Comparison of ENCODE assay signal across 23 mouse cellular contexts in genomic region chr13:97604451-97604850, GRCm38 (mm10).
DNase-seq lines count a peak whose midpoint lies in the region; TF ChIP-seq lines count a peak whose summit lies in the region.
"Had no signal": no experiment of that assay in that cellular context is flagged by ENCODE, and none has a peak within 500 bp of the region (broad histone marks: within the 10 kb centered on the region; RNA-seq: fewer than 3 reads in every experiment).

No protein-coding gene starts in this region.

- H3K79me2 ChIP-seq in C2C12 (ENCODE audit: control insufficient read depth, insufficient read depth) (no peaks in the 10 kb centered on the region), myocyte (ENCODE audit: control insufficient read depth, insufficient read depth) (no peaks in the 10 kb centered on the region)

- no peak for TF ChIP-seq CTCF in layer of hippocampus, adult 2 months (conservative IDR thresholded peaks at IDR 0.05)
- no peak for TF ChIP-seq CTCF in C2C12 (IDR thresholded peaks at IDR 0.05; ENCODE audit: control insufficient read depth, insufficient read depth, insufficient read length)

- H3K4me2 ChIP-seq in myocyte (ENCODE audit: low read depth), result peak overlapping the region; percentile 1
- H3K4me2 ChIP-seq: forebrain, embryonic 12.5 days; hindbrain, embryonic 12.5 days; lung, embryonic 14.5 days; stomach, embryonic 15.5 days had no signal

- H3K4me3 ChIP-seq in layer of hippocampus, adult 2 months, result no peak overlapping the region
- no peak overlapping the region for H3K4me3 ChIP-seq in C2C12 (ENCODE audit: insufficient read depth, poor library complexity, severe bottlenecking)
- H3K4me3 ChIP-seq in myocyte, result no peak overlapping the region
- H3K4me3 ChIP-seq: forebrain, embryonic 12.5 days; heart, embryonic 10.5 days; hindbrain, embryonic 12.5 days; limb, embryonic 10.5 days; stomach, embryonic 15.5 days had no signal

- H3K27me3 ChIP-seq in C2C12 (ENCODE audit: control insufficient read depth, insufficient read depth, insufficient read length) (no peaks in the 10 kb centered on the region), myocyte (ENCODE audit: control insufficient read depth, insufficient read depth, insufficient read length) (no peaks in the 10 kb centered on the region)
- H3K27me3 ChIP-seq: forebrain, embryonic 12.5 days; hindbrain, embryonic 12.5 days; Patski; stomach, embryonic 15.5 days had no signal

- no peaks in the 10 kb centered on the region for H3K36me3 ChIP-seq in C2C12 (ENCODE audit: control insufficient read depth, insufficient read depth)
- no peaks in the 10 kb centered on the region for H3K36me3 ChIP-seq in myocyte (ENCODE audit: control insufficient read depth, insufficient read depth)
- H3K36me3 ChIP-seq: forebrain, embryonic 12.5 days; heart, embryonic 10.5 days; hindbrain, embryonic 12.5 days; limb, embryonic 10.5 days; stomach, embryonic 15.5 days had no signal

- peak; percentile 59 for DNase-seq in adrenal gland, adult 2 months
- no peak for DNase-seq in adrenal gland, postnatal 10 days
- no peak for DNase-seq in layer of hippocampus, adult 2 months (ENCODE audit: low spot score in 2 of 2)
- DNase-seq in layer of hippocampus, postnatal 36 days, result no peak
- no peak for DNase-seq in cerebellum, adult 9-11 months
- DNase-seq: cerebellum, adult 11 months; cerebellum, postnatal 25 days; gastrocnemius, postnatal 14 days; kidney, adult 9 months; kidney, postnatal 36 days; layer of hippocampus, adult 9-11 months; lung, embryonic 14.5 days; lung, postnatal 4 days; right cerebral cortex, postnatal 25 days; thymus, adult 18-20 months had no signal

- no peak for TF ChIP-seq POLR2A in myocyte (IDR thresholded peaks at IDR 0.05; ENCODE audit: insufficient read length, low read depth)

- peak overlapping the region; percentile 69 for H3K27ac ChIP-seq in layer of hippocampus, adult 2 months
- H3K27ac ChIP-seq: forebrain, embryonic 12.5 days; heart, embryonic 10.5 days; hindbrain, embryonic 12.5 days; stomach, embryonic 15.5 days had no signal

- H3ac ChIP-seq in C2C12 (ENCODE audit: control insufficient read depth, insufficient read length, low read depth), result no peak overlapping the region
- H3ac ChIP-seq in myocyte (ENCODE audit: control insufficient read depth, insufficient read length), result no peak overlapping the region

- no peaks in the 10 kb centered on the region for H3K79me3 ChIP-seq in C2C12 (ENCODE audit: low read depth)

TF ChIP-seq in C2C12, 6 proteins besides CTCF, POLR2A, EP300 and RAD21:
- TF ChIP-seq USF1 (IDR thresholded peaks at IDR 0.05; ENCODE audit: low read depth) (no peak), CEBPB (IDR thresholded peaks at IDR 0.05; ENCODE audit: low read depth) (peak; percentile 87), MYOD1 (IDR thresholded peaks at IDR 0.05; ENCODE audit: control insufficient read depth, insufficient read length, low read depth) (peak; percentile 7)

TF ChIP-seq in myocyte, 11 proteins besides CTCF, POLR2A, EP300 and RAD21:
- TF ChIP-seq SRF (IDR thresholded peaks at IDR 0.05; ENCODE audit: control insufficient read depth, insufficient read length, low read depth), result no peak
- peak; percentile 92 for TF ChIP-seq CEBPB (IDR thresholded peaks at IDR 0.05; ENCODE audit: insufficient read depth, poor library complexity, severe bottlenecking)
- no peak for TF ChIP-seq MYOG (IDR thresholded peaks at IDR 0.05; ENCODE audit: control insufficient read depth in 1 of 3, insufficient read depth in 1 of 3, insufficient read length in 2 of 3, low read depth in 2 of 3)
- TF ChIP-seq USF1 (IDR thresholded peaks at IDR 0.05; ENCODE audit: low read depth), result no peak
- no peak for TF ChIP-seq E2F4 (IDR thresholded peaks at IDR 0.05; ENCODE audit: insufficient read depth)
- TF ChIP-seq MYOD1 (IDR thresholded peaks at IDR 0.05; ENCODE audit: control insufficient read depth in 1 of 3, insufficient read length in 2 of 3, low read depth in 2 of 3), result peak in 1 of 3 experiments; percentile 4
- TF ChIP-seq MAX (IDR thresholded peaks at IDR 0.05; ENCODE audit: low read depth), result no peak
- TF ChIP-seq REST (IDR thresholded peaks at IDR 0.05; ENCODE audit: insufficient read depth, insufficient read length), result no peak
- no peak for TF ChIP-seq POLR2AphosphoS2 (IDR thresholded peaks at IDR 0.05; ENCODE audit: insufficient read length, low read depth)
- TF ChIP-seq TCF12 (IDR thresholded peaks at IDR 0.05; ENCODE audit: insufficient read depth, poor library complexity, severe bottlenecking), result no peak
- no peak for TF ChIP-seq TCF3 (IDR thresholded peaks at IDR 0.05; ENCODE audit: insufficient read length, low read depth)
TF ChIP-seq in myocyte: peak in this region for 2.
